Mouse (Mus musculus): ENCODE results near the gene Snrpa.
"Not testable (repeated sequence)": the region's sequence is repeated elsewhere in the genome, so short reads cannot be mapped to it uniquely, and the experiment has no call there.

Gene Snrpa

GRCm38 (mm10) chr7:27195681-27196611 is at the start of gene Snrpa, which contains the start of gene BC024978:
TSS of gene Snrpa (minus strand) at chr7:27196271.
TSS of gene BC024978 (plus strand) at chr7:27195781.
- DNase-seq: peak; percentile 94

GRCm38 (mm10) chr7:27244088-27244487 is 48.0 kb upstream of the Snrpa start:
- not testable (repeated sequence) for DNase-seq

- DNase-seq: no peak
Measured at GRCm38 (mm10) chr7:27243211-27243610, 47.1 kb upstream of the Snrpa start.

GRCm38 (mm10) chr7:27238568-27238967 is 42.5 kb upstream of the Snrpa start:
- no peak for DNase-seq

GRCm38 (mm10) chr7:27237527-27237926 is 41.5 kb upstream of the Snrpa start:
- no peak for DNase-seq

- no peak for DNase-seq
Measured at GRCm38 (mm10) chr7:27235726-27236125, 39.7 kb upstream of the Snrpa start.

- no peak for DNase-seq
Measured at GRCm38 (mm10) chr7:27233300-27233699, 37.2 kb upstream of the Snrpa start.

GRCm38 (mm10) chr7:27232781-27233281 is 36.8 kb upstream of the Snrpa start, which contains the start of gene Coq8b:
TSS of gene Coq8b (plus strand) at chr7:27233023.
- DNase-seq: peak; percentile 88

GRCm38 (mm10) chr7:27231693-27232331 is 35.7 kb upstream of the Snrpa start:
- DNase-seq: no peak

- DNase-seq: no peak
Measured at GRCm38 (mm10) chr7:27230781-27231180, 34.7 kb upstream of the Snrpa start.

- no peak for DNase-seq
Measured at GRCm38 (mm10) chr7:27228865-27229264, 32.8 kb upstream of the Snrpa start.

GRCm38 (mm10) chr7:27228281-27228821 is 32.3 kb upstream of the Snrpa start, which contains the start of gene Itpkc:
TSS of gene Itpkc (minus strand) at chr7:27228661.
- DNase-seq: peak; percentile 83

- DNase-seq: peak; percentile 44
Measured at GRCm38 (mm10) chr7:27227676-27228075, 31.6 kb upstream of the Snrpa start.

GRCm38 (mm10) chr7:27227276-27227675 is 31.2 kb upstream of the Snrpa start:
- DNase-seq: no peak

- peak; percentile 38 for DNase-seq
Measured at GRCm38 (mm10) chr7:27224877-27225575, 29.0 kb upstream of the Snrpa start.

GRCm38 (mm10) chr7:27222538-27222937 is 26.5 kb upstream of the Snrpa start:
- no peak for DNase-seq

- DNase-seq: no peak
Measured at GRCm38 (mm10) chr7:27221939-27222338, 25.9 kb upstream of the Snrpa start.

GRCm38 (mm10) chr7:27219937-27220336 is 23.9 kb upstream of the Snrpa start:
- no peak for DNase-seq

- peak; percentile 56 for DNase-seq
Measured at GRCm38 (mm10) chr7:27218586-27218985, 22.5 kb upstream of the Snrpa start.

- no peak for DNase-seq
Measured at GRCm38 (mm10) chr7:27212626-27213025, 16.6 kb upstream of the Snrpa start.

GRCm38 (mm10) chr7:27203730-27204449 is 7.8 kb upstream of the Snrpa start:
- DNase-seq: no peak

GRCm38 (mm10) chr7:27198779-27199178 is 2.7 kb upstream of the Snrpa start:
- DNase-seq: no peak

Data from cerebellum, adult 11 months (tissue).